Mouse (Mus musculus) heart, adult 11 months (tissue): ENCODE measurements at regions not wholly inside any gene's neighbourhood (a gene's known extent, or its start where the extent isn't known, plus 50 kb on each side); places are given as distances from the start of the nearest gene placed in this dataset.

Source experiments
- DNase-seq: peaks from one replicate; pipeline ENCODE4 v3.0.0; 2022

GRCm38 (mm10) chr13:78348830-78349229, 149.3 kb upstream of the Nr2f1 start:
- DNase-seq: no peak

- DNase-seq: no peak
These were observed 125.1 kb upstream of the Nr2f1 start for GRCm38 (mm10) chr13:78324443-78325206.

GRCm38 (mm10) chr13:78323183-78323582, 123.6 kb upstream of the Nr2f1 start:
- peak; percentile 51 for DNase-seq

- peak; percentile 33 for DNase-seq
These were observed 118.9 kb upstream of the Nr2f1 start for GRCm38 (mm10) chr13:78318434-78318833.

- no peak for DNase-seq
These were observed 111.3 kb upstream of the Nr2f1 start for GRCm38 (mm10) chr13:78310837-78311236.
